Mouse (Mus musculus): ENCODE measurements around the gene Fhod1.
A peak's percentile ranks its signal among the peaks of the same experiment; 100 is the strongest.

DNA sequence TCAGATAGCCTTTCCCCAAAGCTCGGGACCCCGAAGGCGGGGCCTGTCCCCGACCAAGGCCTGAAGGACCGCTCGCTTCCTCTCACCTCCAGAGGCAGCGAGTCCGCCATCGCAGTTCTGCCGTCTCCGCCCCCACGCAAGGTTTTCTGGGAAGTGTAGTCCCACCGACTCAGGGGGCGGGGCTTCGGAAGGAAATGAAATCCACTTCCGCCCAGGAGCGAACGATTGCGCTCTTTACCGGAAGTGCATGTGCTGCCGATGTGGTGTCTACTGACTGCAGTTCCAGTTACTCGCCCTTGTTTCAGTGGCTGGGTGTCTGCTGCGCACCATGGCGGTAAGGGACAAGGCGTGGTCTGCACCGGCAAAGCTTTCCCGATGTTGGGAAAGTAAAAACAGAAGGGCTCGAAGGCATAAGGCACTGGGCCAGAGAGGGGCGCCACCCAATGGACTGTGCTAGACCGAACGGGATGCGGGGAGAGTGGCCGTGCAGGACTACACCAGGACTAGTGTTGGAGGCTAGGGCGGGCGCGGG lies 21.5 kb downstream of the Fhod1 start, which contains the start of the genes Lrrc29 and Tmem208:
- peak; percentile 79 for TF ChIP-seq POLR2A (IDR thresholded peaks at IDR 0.05; ENCODE audit: insufficient read depth, low read depth, low read length)
- peak; percentile 50 for TF ChIP-seq CTCF (IDR thresholded peaks at IDR 0.05; ENCODE audit: insufficient read depth, low read depth, low read length)

Measured in olfactory bulb, adult 2 months (tissue).